Mouse (Mus musculus) natural killer cell, adult 2 months (primary cell): ENCODE data around the gene Mgat3.
A peak's percentile ranks its signal among the peaks of the same experiment; 100 is the strongest.

Experiments used
- DNase-seq, 2 experiments: peaks; one replicate each; pipeline ENCODE4 v3.0.0; 2022; ENCODE audit warnings: low spot score in 2 of 2

The Mgat3 gene

DNA sequence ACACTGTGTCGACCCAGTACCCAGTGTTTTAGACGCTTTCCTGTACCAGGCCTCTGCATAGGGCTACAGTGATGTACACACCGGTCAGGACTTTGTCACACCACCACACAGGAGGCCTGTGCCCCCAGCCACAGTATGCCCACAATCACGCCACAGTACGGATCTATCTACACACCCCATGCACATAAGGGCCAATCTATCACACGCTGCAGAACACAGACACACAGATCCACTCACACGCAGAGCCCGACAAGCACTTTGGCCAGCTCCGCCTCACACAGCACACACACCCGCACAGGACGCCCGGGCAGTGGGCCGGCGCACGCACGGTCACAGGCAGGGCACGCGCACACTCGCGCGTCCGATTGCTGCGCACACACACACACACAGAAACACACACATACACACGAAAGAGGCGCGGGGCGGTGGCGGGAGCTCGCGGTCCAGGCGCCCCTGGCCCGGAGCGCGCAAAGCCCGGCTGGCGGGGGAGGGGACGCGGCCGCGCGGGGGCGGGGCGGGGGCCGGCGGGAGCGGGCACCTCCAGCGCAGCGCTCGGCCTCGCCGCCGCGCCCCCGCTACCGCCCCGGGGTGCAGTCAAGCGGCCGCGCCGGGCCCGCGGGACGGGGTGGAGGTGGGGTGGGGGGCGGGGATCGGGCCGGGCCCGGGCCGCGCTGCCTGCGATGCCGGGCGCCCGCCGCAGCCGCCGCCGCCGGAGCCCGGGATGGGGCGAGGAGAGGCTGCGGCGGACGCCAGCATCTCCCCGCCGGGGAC is at the start of gene Mgat3:
Mgat3 (plus strand) TSS at position 721 of the 771 bp plus-strand sequence.
- DNase-seq = no peak

DNA sequence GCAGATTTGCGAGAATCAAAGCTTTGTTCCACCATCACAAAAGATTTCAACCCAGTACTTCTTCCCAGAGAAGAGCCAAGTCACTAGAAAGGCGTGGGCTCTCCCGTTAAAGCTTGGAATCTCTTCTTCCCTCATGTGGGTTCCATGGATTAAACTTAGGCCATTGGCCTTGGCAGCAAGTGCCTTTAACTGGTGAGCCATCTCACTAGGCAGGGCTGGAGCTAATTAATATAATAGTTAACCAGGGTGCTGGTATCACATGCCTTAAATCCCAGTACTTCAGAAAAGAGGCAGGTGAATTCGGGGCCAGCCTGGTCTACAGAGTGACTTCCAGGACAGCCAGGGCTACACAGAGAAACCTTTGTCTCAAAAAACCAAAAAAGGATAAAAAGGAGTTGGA is 48.9 kb upstream of the Mgat3 start:
- DNase-seq = no peak

DNA sequence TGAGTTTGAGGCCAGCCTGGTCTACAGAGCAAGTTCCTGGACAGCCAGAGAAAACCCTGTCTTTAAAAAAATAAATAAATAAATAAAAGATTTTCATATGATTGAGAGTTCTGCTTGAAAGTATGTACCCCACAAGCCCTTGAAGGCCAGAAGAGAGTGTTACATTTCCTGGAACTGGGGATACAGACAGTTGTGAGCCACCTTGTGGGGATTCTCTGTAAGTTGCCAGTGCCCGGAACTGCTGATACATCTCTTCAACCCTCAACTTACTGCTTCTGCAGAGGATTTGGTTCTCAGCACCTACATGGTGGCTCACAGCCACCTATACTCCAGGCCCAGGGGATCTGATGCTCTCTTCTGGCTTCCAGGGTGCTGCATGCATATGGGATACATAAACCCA is 46.3 kb upstream of the Mgat3 start:
- no peak for DNase-seq

GRCm38 (mm10) chr15:80129982-80130381 is 43.5 kb upstream of the Mgat3 start:
- DNase-seq = no peak

GRCm38 (mm10) chr15:80130689-80131088 is 42.8 kb upstream of the Mgat3 start:
- no peak for DNase-seq

GRCm38 (mm10) chr15:80131421-80131820 is 42.1 kb upstream of the Mgat3 start:
- no peak for DNase-seq

DNA sequence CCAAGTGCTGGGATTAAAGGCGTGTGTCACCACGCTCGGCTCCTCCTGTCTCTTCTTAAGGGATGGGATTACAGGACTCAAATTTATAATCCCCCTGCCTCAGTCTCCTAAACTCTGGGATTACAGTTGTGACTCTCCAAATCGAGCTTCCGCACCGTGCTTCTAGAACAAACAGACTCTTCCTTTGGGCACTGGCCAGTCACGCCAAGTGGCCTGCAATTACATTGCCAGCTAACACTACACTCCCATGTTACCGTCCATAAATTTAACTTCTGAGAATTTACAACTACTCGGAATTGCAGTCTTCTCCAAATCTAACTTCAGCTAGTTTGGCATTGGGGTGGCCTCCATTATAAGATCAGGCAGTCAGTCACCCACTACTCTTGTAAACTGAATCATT is 41.1 kb upstream of the Mgat3 start:
- DNase-seq = no peak

DNA sequence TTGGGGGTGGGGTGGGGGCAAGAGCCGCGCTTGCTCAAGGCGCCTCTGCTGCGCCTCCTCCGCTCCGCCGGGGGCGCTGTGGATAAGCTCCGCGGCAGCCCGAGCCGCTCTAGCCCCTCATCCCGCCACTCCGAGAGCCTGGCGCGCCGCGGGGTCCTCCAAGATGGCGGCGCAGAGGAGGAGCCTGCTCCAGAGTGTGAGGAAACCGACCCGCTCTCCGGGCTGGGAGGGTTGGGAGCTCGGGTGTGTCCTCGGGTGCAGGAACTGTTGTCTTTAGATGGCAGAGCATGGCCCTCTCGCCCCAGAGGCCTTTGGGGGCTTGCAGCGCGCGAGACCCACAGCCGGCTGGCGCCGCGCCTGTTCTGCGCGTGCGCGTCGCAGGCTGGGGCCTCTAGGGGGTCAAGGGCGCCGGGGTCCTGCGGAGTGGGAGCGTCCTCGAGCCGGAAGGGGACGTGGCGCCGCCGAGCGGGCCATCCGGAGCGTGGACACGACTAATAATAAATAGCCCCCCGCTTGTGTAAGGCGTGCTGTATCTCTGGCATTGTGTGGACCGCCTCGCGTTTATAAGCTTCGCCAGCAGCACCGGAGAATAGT is 40.4 kb upstream of the Mgat3 start, which contains the start of gene Tab1:
Tab1 (plus strand) TSS at position 135 of the 594 bp plus-strand sequence.
- DNase-seq = peak; percentile 90 to 92

- DNase-seq = no peak
Observed at GRCm38 (mm10) chr15:80133682-80134449, 39.7 kb upstream of the Mgat3 start.

DNA sequence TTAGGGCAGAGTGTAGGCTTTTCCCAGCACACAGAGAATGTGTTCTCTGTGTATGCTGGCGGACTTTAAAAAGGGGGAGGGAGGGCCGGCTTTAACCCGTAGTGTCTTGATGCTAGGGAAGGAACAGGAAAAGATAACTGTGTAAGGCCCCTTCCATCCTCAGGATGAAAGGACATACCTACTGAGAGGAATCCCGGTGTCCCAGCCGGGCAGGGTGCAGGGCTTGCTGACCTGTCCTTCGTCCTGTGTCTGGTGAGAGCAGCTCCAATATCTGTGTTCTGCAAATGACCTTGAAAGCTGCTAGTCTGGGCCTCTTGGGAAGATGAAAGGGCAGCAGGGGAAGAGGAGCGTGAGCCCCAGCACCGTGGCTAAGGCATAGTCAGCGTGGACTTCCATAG is 39.1 kb upstream of the Mgat3 start:
- DNase-seq = no peak

DNA sequence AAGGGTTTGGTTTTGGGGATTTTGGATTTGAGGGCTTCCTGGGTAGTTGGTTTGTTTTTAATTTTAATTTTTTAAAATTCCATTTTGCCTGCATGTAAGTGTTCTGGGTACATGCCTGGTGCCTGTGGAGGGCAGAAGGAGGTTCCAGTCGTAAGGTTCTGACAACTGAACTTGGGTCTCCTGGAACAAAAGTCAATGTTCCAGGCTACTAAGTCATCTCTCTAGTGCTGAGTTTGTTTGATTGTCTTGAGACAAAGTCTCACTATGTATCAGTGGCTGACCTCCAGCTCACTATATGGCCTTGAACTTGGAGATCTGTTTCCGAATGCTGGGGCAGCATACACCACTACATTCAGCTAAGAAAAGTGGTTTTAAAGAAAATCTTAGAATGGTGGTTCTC is 38.0 kb upstream of the Mgat3 start:
- no peak for DNase-seq

DNA sequence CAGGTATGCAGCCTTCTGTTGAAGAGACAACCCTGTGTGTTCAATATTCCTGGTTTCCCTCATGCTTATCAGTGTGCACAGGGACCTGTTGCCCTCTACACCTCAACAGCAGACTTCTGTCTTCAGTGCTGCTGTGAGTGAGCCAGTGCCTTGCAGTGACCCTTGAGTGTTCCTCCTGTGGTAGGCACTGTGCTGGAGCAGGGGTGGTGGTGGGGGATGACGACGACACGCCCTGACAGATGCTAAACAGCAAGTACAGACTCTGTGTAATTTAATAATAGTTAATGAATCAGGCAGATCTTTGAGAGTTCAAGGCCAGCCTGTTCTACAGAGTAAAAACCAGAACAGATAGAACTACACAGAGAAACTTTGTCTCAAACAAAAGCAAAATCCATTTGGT is 36.9 kb upstream of the Mgat3 start:
- no peak for DNase-seq

- no peak for DNase-seq
Observed at GRCm38 (mm10) chr15:80137945-80138791, 35.4 kb upstream of the Mgat3 start.

- no peak for DNase-seq
Observed at GRCm38 (mm10) chr15:80140302-80140701, 33.2 kb upstream of the Mgat3 start.

- DNase-seq = no peak
Observed at GRCm38 (mm10) chr15:80140878-80141277, 32.6 kb upstream of the Mgat3 start.

GRCm38 (mm10) chr15:80142130-80142529 is 31.4 kb upstream of the Mgat3 start:
- DNase-seq = no peak

DNA sequence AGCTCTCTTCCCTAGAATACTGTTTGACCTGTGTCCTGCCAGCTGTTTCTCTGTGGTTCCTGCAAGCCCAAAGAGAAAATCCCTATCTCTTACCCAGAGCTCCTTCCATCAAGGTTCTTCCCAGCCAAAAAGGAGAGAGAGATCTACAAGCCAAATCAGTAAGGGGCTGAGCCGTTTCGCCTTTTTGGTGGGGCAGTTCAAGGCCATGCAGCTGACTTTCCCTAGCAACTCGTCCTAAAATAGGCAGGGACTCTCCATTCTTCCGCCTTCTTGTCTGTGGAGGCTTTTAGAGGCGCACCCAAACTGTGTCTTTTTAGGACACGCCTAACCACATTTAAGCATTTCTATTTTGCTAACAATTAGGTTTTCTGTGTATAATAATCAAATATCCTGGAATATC is 29.8 kb upstream of the Mgat3 start:
- DNase-seq = no peak

- no peak for DNase-seq
Observed at GRCm38 (mm10) chr15:80145397-80145796, 28.1 kb upstream of the Mgat3 start.

DNA sequence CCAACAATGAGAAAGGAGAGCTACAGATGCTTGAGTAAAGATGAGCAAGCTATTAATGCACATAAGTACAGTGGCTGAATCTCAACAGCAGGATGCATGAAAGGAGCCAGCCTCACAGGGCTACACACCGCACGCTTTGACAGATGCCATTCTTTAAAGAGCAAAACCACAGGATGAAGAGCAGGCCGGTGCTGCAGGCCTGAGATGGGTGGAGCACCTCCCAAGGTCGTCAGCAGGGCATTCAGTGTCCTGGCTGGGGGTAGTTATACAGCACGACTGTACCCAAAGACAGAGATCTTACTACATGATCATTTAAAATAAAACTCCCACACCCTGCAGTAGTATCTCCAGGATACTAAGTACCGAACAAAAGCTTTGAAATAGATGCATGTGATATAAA is 27.4 kb upstream of the Mgat3 start:
- no peak for DNase-seq

DNA sequence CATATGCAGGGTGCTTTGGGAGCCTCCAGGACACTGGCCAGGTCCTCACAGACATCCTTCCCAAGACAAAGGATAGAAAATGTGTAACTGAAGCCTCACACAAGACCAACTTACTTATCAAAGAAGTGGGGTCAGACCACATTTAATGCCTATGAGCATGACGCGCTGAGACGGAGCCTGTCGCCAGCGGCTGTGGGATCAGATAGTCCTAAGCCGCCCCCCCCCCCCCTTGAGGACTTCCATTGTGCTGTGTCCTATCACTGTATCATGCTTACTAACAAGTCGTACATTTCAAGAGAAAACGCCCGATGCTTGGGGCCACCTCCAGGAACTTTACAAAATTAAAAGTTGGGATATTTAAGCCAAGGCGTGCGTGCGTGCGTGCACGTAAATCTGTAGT is 26.4 kb upstream of the Mgat3 start:
- no peak for DNase-seq

DNA sequence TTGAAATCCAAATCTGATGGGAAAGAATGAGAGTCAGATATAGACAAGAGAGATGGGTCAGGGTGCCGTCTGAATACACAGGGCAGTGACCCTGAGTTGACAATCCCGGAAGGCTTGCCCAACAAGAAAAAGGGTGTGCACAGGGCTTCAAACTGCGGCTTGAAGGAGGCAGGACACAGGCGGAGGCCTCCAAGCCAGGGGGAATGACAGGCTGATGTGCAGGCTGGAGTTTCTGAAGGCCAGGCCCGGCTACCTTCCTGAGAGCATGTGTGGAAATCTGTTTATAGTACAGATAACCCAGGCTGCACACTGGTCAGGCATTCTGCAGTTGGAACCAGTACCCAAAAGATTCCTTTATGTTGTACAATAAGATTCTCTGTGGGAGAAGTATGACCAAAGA is 26.0 kb upstream of the Mgat3 start:
- no peak for DNase-seq

DNA sequence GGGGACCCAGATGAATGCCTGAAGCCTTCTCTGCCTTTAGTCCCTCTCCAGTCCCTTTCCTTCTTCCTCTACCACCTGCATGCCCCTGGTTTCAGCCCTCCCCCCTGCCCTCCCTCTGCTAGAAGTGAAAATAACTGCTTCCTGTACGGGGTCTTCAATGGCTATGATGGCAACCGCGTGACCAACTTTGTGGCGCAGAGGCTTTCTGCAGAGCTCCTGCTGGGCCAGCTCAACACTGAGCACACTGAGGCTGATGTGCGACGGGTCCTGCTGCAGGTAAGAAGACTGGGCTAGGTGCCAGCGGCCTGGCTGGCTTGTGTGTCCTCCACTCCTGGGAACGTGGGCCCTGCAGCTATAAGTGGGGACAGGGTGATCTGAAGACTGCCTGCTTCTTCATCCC is 25.0 kb upstream of the Mgat3 start:
- DNase-seq = no peak
